Mouse (Mus musculus) lung, postnatal 0 days (tissue): ENCODE measurements around the gene Rdh5.

Source experiments
- CTCF ChIP-seq: IDR thresholded peaks from 2 replicates; pipeline ENCODE4 v1.5.1; 2016; ENCODE audit warnings: antibody characterized with exemption, mild to moderate bottlenecking
- EP300 ChIP-seq: IDR thresholded peaks from 2 replicates; pipeline ENCODE4 v1.6.1; 2016; ENCODE audit warnings: antibody characterized with exemption, mild to moderate bottlenecking, control low read depth

- no peak for TF ChIP-seq EP300
- TF ChIP-seq CTCF = 0 out of 2 replicates have a peak, but pooled peaks have one; percentile 10
Observed at GRCm38 (mm10) chr10:128934997-128935787, 12.5 kb upstream of the Rdh5 start.
